Mouse (Mus musculus) thymus, postnatal 10 days (tissue): Measurements from ENCODE around the gene Sim2.

Source experiments
- DNase-seq, 2 experiments: peaks; one replicate each; pipeline ENCODE4 v3.0.0; 2021; ENCODE audit warnings: low spot score in 2 of 2

Sim2 gene

GRCm38 (mm10) chr16:94078318-94079074 lies 6.2 kb upstream of the Sim2 start:
- no peak for DNase-seq

- no peak for DNase-seq
These were observed 5.5 kb upstream of the Sim2 start for GRCm38 (mm10) chr16:94079075-94079855.

- no peak for DNase-seq
These were observed 4.7 kb upstream of the Sim2 start for GRCm38 (mm10) chr16:94079856-94080555.

DNA sequence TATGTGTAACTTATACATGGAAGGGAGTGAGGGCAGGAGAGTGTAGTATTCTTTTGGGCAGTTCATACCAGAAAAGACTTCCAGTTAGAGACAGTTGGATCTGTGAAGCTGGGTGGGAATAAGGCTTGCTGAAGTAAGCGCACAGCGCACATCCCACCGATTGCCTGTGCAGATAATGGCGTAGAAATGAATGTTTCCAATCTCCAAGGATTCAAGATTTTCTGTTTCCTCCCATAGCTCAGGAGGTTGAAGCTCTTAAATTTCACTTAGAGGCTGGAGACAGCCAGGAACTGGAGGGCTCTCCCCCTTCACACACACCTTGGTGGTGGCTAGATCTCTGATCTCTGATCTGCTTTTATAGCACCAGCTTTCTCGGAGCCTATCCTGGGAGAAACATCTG lies 3.1 kb upstream of the Sim2 start:
- no peak for DNase-seq

- no peak for DNase-seq
These were observed 2.6 kb upstream of the Sim2 start for GRCm38 (mm10) chr16:94081996-94082708.

- no peak for DNase-seq
These were observed 1.5 kb upstream of the Sim2 start for GRCm38 (mm10) chr16:94082960-94083847.

- DNase-seq, result no peak
These were observed 744 bp upstream of the Sim2 start for GRCm38 (mm10) chr16:94083848-94084525.

GRCm38 (mm10) chr16:94085603-94086285 lies 1.0 kb downstream of the Sim2 start:
- no peak for DNase-seq

DNA sequence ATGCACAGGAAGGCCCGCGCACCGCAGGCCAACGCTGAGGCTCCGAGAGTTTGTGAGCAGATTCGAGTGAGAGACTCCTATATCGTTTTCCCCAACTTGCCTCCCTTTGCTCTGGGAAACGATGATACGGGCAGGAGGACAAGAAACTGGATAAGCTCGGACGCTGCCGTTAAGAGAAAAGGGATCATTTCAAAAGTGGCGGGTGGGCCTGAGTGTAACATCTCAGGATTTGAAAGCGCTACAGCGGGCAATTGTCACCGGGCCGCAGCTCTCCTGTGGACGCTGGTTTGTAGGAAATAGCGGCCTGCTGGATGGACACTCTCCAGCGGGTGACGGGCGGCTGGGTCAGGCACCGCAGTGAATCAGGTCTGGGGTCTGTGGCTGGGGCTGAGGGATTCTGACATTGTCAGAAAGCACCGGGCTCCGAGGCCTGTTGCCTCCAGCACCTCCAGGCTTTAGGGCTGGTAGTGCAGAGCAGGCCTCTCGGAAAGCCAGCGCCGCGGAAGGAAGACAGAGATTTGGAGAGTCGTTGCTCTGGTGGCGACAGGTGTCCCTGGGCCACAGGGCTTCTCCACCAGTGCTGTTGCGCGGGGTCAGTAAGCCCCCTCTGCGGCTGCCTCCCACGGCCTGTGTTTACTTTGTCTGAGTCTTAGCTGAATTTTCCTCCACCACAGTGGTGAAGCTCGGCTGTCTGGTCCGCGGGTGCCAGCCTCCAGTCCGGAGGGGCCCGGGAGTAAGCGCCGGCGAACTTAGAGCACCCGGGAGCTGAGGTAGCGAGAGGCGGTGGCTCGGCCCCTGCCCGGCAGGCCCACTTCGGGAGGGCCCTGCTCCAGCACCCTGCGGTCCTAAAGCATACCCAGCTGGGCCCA lies 2.2 kb downstream of the Sim2 start:
- DNase-seq, result no peak

DNA sequence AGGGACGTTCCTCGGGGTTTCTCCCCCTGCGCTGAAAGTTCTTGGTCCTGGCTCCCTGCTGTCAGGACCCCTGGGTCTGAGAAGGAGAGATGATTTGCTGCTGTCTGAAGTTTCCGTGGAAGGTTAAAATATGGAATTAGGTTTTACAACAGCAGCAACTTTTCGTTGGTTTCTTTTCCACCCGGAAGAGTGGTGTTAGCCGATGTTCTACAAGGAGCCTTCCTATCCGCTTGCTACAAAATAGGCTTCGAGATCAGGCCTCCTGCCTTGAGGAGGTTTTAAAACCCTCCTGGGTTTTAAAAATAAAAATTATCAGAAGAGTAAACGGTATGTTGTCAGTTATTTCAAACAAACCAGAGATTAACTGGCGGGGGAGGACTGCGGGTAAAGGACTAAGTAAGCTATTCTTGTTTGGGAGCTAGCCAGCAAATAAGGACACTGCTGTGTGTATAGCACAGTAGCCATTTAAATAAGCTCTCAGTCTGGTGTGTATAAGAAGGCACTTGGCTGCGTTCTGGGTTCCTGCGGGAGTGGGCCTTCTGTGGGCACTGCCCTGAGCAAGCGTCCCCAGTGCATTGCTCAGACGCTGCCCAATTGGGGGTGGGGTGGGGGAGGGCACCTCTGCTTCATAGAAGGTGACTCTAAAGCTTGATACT lies 3.0 kb downstream of the Sim2 start:
- no peak for DNase-seq

DNA sequence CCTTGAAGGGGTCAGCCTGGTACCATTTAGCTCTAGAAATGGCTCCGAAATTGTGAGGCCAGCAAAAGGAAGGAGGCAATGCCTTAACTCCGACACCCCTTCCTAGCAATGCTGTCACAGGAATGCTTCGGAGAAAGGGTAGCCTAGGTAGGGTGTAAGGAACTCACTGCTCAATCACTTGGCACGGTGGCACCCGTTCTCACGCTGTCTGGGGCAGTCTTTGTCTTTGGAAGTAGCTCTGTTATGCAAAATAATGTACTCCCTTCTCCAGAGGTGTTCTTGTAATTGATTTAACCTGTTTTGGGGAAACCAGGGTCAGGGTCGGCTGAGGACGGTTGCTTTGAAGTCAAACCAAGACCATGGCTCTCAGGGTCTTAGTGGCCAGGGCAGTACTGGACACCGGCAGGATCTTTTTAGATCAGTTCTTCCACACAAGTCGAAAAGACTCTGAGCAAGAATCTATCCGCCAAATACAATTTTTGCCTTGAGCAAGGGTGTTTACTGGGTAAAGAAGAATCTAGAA lies 3.6 kb downstream of the Sim2 start:
- no peak for DNase-seq

- DNase-seq, result no peak
These were observed 4.3 kb downstream of the Sim2 start for GRCm38 (mm10) chr16:94088819-94089692.

DNA sequence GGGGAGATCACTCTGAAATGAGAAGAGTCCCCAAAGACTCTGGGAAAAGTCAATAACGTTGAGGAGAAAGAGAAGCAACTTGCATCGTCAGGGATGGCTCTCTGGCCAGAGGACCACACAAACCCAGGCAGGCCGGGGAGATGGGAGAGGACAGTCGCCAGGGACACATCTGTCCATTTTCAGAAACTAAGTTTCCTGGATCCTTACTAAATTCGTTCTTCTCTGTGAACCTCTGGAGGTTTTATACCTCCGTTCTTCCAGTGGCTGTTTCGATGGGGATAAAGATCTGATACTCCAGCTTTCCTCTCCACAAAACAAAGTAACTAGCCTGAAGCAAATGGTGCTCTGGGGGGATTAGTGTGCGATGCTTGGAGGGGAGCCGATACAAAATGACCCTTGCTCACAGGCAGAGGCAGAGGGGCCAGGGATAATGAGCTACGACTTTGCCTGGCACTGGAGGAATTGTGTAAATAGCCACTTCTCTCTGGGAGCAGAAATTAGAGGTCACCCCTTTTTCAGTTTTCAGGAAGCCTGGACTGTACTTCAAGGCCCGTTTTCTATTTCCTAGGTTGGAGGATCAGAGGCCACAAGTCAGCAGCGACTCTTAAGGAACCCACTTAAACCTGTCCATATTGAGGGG lies 7.9 kb downstream of the Sim2 start:
- DNase-seq, result no peak

DNA sequence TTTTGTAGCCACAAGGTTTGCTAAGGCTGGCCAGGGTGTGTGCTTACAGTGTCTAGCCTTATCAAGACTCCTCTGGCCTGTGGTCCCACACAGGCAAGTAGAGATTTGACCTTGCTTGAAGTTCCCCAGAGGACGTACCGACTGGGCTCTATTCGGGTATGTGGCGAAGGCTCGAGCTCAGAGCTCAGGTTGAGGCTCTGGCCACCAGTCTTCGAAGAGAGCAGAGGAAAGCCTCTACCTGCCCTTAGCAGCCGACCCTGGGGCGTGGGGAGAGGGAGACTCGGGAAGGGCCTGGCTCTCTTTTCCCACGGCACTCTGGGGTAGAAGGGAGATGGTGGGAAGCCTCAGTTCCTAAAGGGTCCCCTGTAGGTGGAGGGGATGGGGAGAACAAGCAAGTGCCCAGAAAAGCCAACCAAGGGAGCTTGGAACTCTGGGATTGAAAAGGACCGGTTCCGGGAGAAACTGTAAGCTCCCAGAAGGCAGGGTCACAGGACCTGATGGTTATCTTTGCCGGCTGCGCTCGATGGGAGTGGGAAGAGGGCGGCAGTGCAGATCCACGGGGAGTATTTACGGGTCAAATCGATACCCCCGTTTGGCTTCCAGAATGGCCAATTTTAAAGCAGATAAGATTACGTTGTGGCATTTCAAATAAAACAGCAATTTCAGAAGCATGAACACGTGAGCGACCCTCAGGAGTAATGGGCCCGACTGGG lies 8.6 kb downstream of the Sim2 start:
- DNase-seq, result no peak

DNA sequence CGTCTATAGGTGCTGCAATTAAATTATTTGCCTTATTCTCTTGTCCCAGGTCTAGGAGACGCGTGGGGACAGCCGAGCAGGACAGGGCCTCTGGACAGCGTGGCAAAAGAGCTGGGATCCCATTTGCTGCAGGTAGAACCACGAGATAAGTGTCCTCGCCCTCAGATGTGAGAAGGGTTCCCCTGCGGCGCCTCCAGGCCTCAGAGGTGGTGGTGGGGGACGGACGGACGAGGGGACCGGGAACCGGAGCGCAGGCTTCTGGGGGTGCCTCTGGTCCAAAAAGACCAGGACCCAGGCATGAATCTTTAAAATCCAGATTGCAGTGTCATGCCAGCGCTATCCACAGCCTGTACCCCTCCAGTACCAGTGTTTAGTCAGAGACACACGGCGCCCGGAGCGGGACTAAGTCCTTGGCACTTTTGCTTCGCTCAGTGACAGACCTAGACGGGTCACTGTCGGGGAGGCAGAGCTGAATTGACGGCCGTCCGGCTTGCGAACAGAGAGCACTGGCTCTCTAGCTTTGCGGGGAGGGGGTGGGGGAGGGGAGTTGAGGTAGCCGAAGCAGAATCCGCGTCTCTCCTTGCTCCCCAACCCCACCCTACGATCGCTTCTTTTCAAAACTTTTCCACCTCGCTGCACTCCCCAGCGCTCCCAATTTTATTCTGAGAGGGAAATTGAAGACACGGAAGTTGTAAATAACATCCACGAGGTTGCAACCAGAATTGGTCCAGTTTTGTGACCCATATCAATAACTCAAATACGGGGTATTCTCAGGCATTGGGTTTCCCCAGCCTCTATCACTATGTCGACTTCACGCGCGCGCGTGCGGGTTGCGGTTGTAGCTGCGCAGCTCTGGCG lies 9.7 kb downstream of the Sim2 start:
- DNase-seq, result no peak
